Mouse (Mus musculus) liver, embryonic 14.5 days (tissue): Measurements from ENCODE around the gene Gm7544. TPM values are rescaled to one million over a fixed set of nuclear protein-coding genes. Genes with fewer than 3 reads are reported as not detected.

ENCODE experiments used
- ATAC-seq: fragments of 200-750 bp; cut with Nextera tagmentation; 2 replicates; pipeline ENCODE4 v1.8.0; 2017; ENCODE audit warnings: moderate number of reproducible peaks, mild to moderate bottlenecking, moderate library complexity; ENCODE audit not compliant: insufficient read depth
- DNase-seq, 3 experiments: peaks; one replicate each; pipeline ENCODE4 v3.0.0-alpha.2; 2012 to 2013; ENCODE audit warnings: low read depth in 3 of 3, low spot score in 3 of 3
- H3K27ac ChIP-seq: fragments of 300-500 bp; sonication (generic); 2 replicates; pipeline ENCODE4 v1.5.1; 2014; ENCODE audit warnings: moderate library complexity, mild to moderate bottlenecking, control low read depth, inconsistent platforms
- H3K27me3 ChIP-seq: fragments of 300-500 bp; sonication (generic); 2 replicates; pipeline ENCODE4 v1.6.1; 2014; ENCODE audit warnings: mild to moderate bottlenecking, low read length, moderate library complexity; ENCODE audit not compliant: control insufficient read depth, insufficient read depth
- H3K36me3 ChIP-seq: fragments of 300-500 bp; sonication (generic); replicated peaks from 2 replicates; pipeline ENCODE4 v1.6.1; 2014; ENCODE audit warnings: low read depth; ENCODE audit not compliant: control insufficient read depth, insufficient read depth
- H3K4me1 ChIP-seq, 2 experiments: fragments of 200-500 bp in 1 of 2; fragments of 300-500 bp in 1 of 2; sonication (generic) in 1 of 2; replicated peaks; 2 replicates each; pipeline ENCODE4 v1.6.1; 2012 to 2014; ENCODE audit warnings: antibody characterized with exemption in 1 of 2, inconsistent platforms in 1 of 2, low read length in 1 of 2; ENCODE audit not compliant: control insufficient read depth in 2 of 2, insufficient read depth in 2 of 2
- H3K4me2 ChIP-seq: fragments of 300-500 bp; sonication (generic); 2 replicates; pipeline ENCODE4 v1.6.1; 2014; ENCODE audit warnings: low read depth, mild to moderate bottlenecking, control low read depth, moderate library complexity
- H3K4me3 ChIP-seq, 2 experiments: fragments of 200-500 bp in 1 of 2; fragments of 300-500 bp in 1 of 2; sonication (generic) in 1 of 2; 2 replicates each; pipeline ENCODE4 v1.5.1; 2012 to 2014; ENCODE audit warnings: low read depth in 2 of 2, low read length in 2 of 2, mild to moderate bottlenecking in 2 of 2, control low read depth in 1 of 2, inconsistent platforms in 1 of 2, moderate library complexity in 1 of 2; ENCODE audit not compliant: insufficient read depth in 1 of 2
- H3K9ac ChIP-seq: fragments of 300-500 bp; sonication (generic); replicated peaks from 2 replicates; pipeline ENCODE4 v1.6.1; 2014; ENCODE audit warnings: mild to moderate bottlenecking, control low read depth, moderate library complexity
- H3K9me3 ChIP-seq: fragments of 300-500 bp; sonication (generic); 2 replicates; pipeline ENCODE4 v1.6.1; 2016; ENCODE audit warnings: low read length, mixed read lengths; ENCODE audit not compliant: control insufficient read depth
- CTCF ChIP-seq: IDR thresholded peaks from 2 replicates; pipeline ENCODE4 v1.5.1; 2016; ENCODE audit warnings: antibody characterized with exemption, low read depth, control low read depth
- EP300 ChIP-seq: IDR thresholded peaks from 2 replicates; pipeline ENCODE4 v1.6.1; 2016; ENCODE audit warnings: antibody characterized with exemption, low read depth
- WGBS: fragments of 180-500 bp; shearing (Covaris S2); extraction: QIAGEN DNeasy Blood & Tissue Kit; methylation state at CpG from one replicate; pipeline ENCODE4 v1.1.7; 2014; ENCODE audit not compliant: insufficient replicate concordance; 5-methylcytosine and 5-hydroxymethylcytosine counted together
- polyA plus RNA-seq, 2 experiments: library from polyadenylated mRNA; depleted of rRNA in 1 of 2; stranded (reverse) in 1 of 2; unstranded in 1 of 2; fragments of >200 nt; fragmentation: Nextera tagmentation in 1 of 2; extraction: Ambion mirVana in 1 of 2; gene quantifications; 2 replicates each; pipeline versions ENCODE4 v1.2.1 to v1.2.3; 2012 to 2014

Gene Gm7544
- polyA plus RNA-seq, 2 experiments = not detected

GRCm38 (mm10) chr1:82991062-82991461, 35.2 kb upstream of the Gm7544 start:
- no peak for ATAC-seq
- DNase-seq = no peak
- WGBS = 58% methylated on average over 4 of the region's 4 CpGs

GRCm38 (mm10) chr1:82987530-82988198, 31.9 kb upstream of the Gm7544 start:
- H3K27me3 ChIP-seq = no peaks in the 10 kb centered on the region
- H3K9me3 ChIP-seq = no peaks in the 10 kb centered on the region
- peak; percentile 67 for TF ChIP-seq CTCF
- no peak for TF ChIP-seq EP300
- no peak overlapping the region for H3K4me3 ChIP-seq
- no peak for ATAC-seq
- H3K9ac ChIP-seq = no peak overlapping the region
- 16% methylated on average over 4 of the region's 4 CpGs for WGBS
- H3K36me3 ChIP-seq = no peaks in the 10 kb centered on the region
- DNase-seq = peak; percentile 29 to 37 (median 35)
- no peak overlapping the region for H3K4me2 ChIP-seq
- no peak overlapping the region for H3K27ac ChIP-seq
- H3K4me1 ChIP-seq = no peaks in the 10 kb centered on the region

More at GRCm38 (mm10) chr1:82991062-82991461, 35.2 kb upstream of the Gm7544 start:
- no peak overlapping the region for H3K4me2 ChIP-seq
- H3K9me3 ChIP-seq = no peaks in the 10 kb centered on the region
- no peaks in the 10 kb centered on the region for H3K36me3 ChIP-seq
- no peak overlapping the region for H3K27ac ChIP-seq
- H3K4me1 ChIP-seq = no peaks in the 10 kb centered on the region
- no peaks in the 10 kb centered on the region for H3K27me3 ChIP-seq
- no peak overlapping the region for H3K4me3 ChIP-seq
- no peak overlapping the region for H3K9ac ChIP-seq
- TF ChIP-seq EP300 (no peak), CTCF (no peak)

GRCm38 (mm10) chr1:82986738-82987137, 30.9 kb upstream of the Gm7544 start:
- no peak overlapping the region for H3K4me3 ChIP-seq
- no peak overlapping the region for H3K27ac ChIP-seq
- no peak for ATAC-seq
- H3K36me3 ChIP-seq = no peaks in the 10 kb centered on the region
- no peak overlapping the region for H3K4me2 ChIP-seq
- TF ChIP-seq EP300 = no peak
- TF ChIP-seq CTCF = no peak
- WGBS = 69% methylated on average over 6 of the region's 6 CpGs
- H3K9me3 ChIP-seq = no peaks in the 10 kb centered on the region
- H3K27me3 ChIP-seq = no peaks in the 10 kb centered on the region
- no peak overlapping the region for H3K9ac ChIP-seq
- no peaks in the 10 kb centered on the region for H3K4me1 ChIP-seq
- DNase-seq = no peak

GRCm38 (mm10) chr1:82977840-82978239, 22.0 kb upstream of the Gm7544 start:
- Histone ChIP-seq H3K9me3 (no peaks in the 10 kb centered on the region), H3K4me2 (no peak overlapping the region), H3K9ac (no peak overlapping the region), H3K27me3 (no peaks in the 10 kb centered on the region), H3K27ac (no peak overlapping the region), H3K4me1 (peaks cover 0 to 7% of the 10 kb centered on the region in 2 experiments; a peak in 3 of 4 replicates), H3K36me3 (no peaks in the 10 kb centered on the region), H3K4me3 (no peak overlapping the region)
- DNase-seq = no peak
- TF ChIP-seq EP300 (no peak), CTCF (no peak)
- ATAC-seq = no peak

GRCm38 (mm10) chr1:82975750-82976149, 19.9 kb upstream of the Gm7544 start:
- Histone ChIP-seq H3K4me3 (no peak overlapping the region), H3K4me1 (peaks cover 0 to 7% of the 10 kb centered on the region in 2 experiments; a peak in 3 of 4 replicates), H3K9ac (no peak overlapping the region), H3K27me3 (no peaks in the 10 kb centered on the region), H3K36me3 (no peaks in the 10 kb centered on the region), H3K27ac (no peak overlapping the region), H3K4me2 (no peak overlapping the region), H3K9me3 (no peaks in the 10 kb centered on the region)
- DNase-seq = no peak
- no peak for ATAC-seq
- no peak for TF ChIP-seq EP300
- TF ChIP-seq CTCF = no peak
- 24% methylated on average over 5 of the region's 5 CpGs for WGBS
